Mouse (Mus musculus) embryonic fibroblast, embryonic 13.5 days (primary cell): ENCODE results near the gene Thtpa.

Source experiments
- CTCF ChIP-seq: IDR thresholded peaks from 2 replicates; pipeline ENCODE4 v1.5.1; 2011; ENCODE audit warnings: mild to moderate bottlenecking, control low read depth, low read length, moderate library complexity, borderline replicate concordance; ENCODE audit not compliant: insufficient read depth
- POLR2A ChIP-seq: IDR thresholded peaks from 2 replicates; pipeline ENCODE4 v1.6.1; 2011; ENCODE audit warnings: low read depth, mild to moderate bottlenecking, control low read depth, low read length, moderate library complexity

- no peak for TF ChIP-seq POLR2A
- TF ChIP-seq CTCF: no peak
These were observed 35.6 kb upstream of the Thtpa start for GRCm38 (mm10) chr14:55059009-55059408.
